In the genomic region with DNA sequence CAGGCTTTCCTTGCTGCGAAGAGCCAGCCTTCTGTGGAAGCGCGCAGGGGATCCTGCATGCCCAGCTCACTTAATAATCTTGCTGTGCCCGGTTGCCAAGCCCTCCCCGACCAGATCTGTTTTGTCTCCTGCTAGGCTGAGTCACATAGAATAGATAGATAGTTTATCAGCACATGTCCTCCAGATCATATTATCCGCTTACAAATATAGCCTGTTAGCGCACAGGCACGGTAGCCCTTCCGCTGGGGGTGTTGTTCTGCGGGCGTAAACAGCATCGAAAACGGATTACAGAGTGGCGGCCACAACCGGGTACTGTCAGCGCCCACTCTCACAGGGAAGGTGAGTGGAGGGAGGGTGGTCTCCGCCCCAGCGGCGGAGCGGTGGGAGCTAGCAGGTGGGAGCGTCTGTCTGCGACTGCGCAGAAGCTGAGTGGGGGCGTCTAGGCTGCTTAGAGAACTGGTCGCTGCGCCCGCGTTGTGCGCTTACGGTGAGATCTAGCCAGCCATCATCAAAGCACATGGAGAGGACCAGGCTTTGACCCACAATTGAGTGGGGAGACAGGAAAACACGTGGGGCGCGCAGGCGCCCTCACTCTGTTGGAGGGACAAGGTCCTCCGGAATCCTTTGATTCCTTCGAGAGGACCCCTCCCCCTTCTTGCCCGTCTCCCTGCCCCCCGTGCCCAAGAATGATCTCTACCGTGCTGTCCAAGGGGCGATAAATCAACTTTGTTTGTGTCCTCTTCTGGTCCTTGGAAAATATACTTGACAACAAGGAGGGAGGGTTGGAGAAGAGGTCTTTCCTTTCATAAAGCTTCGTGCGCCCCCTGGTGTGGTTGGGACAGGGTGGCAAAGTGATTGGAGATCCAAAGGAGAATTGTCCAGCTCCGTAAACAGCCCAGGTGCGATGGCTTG, we compare ENCODE assay signal across 8 mouse cellular contexts. TPM values are rescaled to one million over a fixed set of nuclear protein-coding genes. Genes with fewer than 3 reads are reported as not detected.
DNase-seq lines count a peak whose midpoint lies in the region; ATAC-seq and TF ChIP-seq lines count a peak whose summit lies in the region.

No protein-coding gene starts in this region.

- peaks cover 20% of the 10 kb centered on the region for H3K27me3 ChIP-seq in erythroblast, embryonic 14.5 days (ENCODE audit: control insufficient read depth)
- H3K27me3 ChIP-seq in forebrain, embryonic 11.5 days (ENCODE audit: control insufficient read depth, insufficient read depth, low read length): peaks cover 11% of the 10 kb centered on the region; the same call in 1 of the 2 replicates
- H3K27me3 ChIP-seq in heart, embryonic 14.5 days (ENCODE audit: control insufficient read depth, insufficient read depth, low read length): 0 out of 2 replicates have a peak, but pooled peaks cover 3% of the 10 kb centered on the region
- 0 out of 2 replicates have a peak, but pooled peaks cover 8% of the 10 kb centered on the region for H3K27me3 ChIP-seq in kidney, postnatal 0 days (ENCODE audit: insufficient read depth, low read length)
- peaks cover 3% of the 10 kb centered on the region; the same call in 1 of the 2 replicates for H3K27me3 ChIP-seq in liver, adult 2 months (ENCODE audit: control insufficient read depth, insufficient read depth, low read length)
- H3K27me3 ChIP-seq in midbrain, postnatal 0 days (ENCODE audit: insufficient read depth, low read length): no peaks in the 10 kb centered on the region
- H3K27me3 ChIP-seq in stomach, embryonic 15.5 days (replicated peaks): peaks cover 13% of the 10 kb centered on the region; the same call in 1 of the 2 replicates

- H3K27ac ChIP-seq in forebrain, embryonic 11.5 days (ENCODE audit: low read depth, low read length): no peak overlapping the region
- H3K27ac ChIP-seq in heart, embryonic 14.5 days (replicated peaks in 1 of 2; ENCODE audit: control insufficient read depth in 1 of 2, insufficient read depth in 1 of 2, low read depth in 2 of 2, low read length in 2 of 2): peak overlapping the region; percentile 44 to 71
- no peak overlapping the region for H3K27ac ChIP-seq in kidney, postnatal 0 days
- no peak overlapping the region for H3K27ac ChIP-seq in liver, adult 2 months (replicated peaks; ENCODE audit: insufficient read depth, low read depth, low read length)
- peak overlapping the region; percentile 77 for H3K27ac ChIP-seq in midbrain, postnatal 0 days (ENCODE audit: low read depth, low read length)
- H3K27ac ChIP-seq in stomach, embryonic 15.5 days: no peak overlapping the region

- 1% methylated on average over 44 of the region's 44 CpGs for WGBS in forebrain, embryonic 11.5 days
- under 1% methylated on average over 44 of the region's 44 CpGs for WGBS in heart, embryonic 14.5 days
- WGBS in kidney, postnatal 0 days: 1% methylated on average over 44 of the region's 44 CpGs
- WGBS in liver, adult 2 months: 4% methylated on average over 44 of the region's 44 CpGs
- 1% methylated on average over 44 of the region's 44 CpGs for WGBS in midbrain, postnatal 0 days
- 1% methylated on average over 44 of the region's 44 CpGs for WGBS in stomach, embryonic 15.5 days

- no peaks in the 10 kb centered on the region for H3K36me3 ChIP-seq in erythroblast, embryonic 14.5 days (ENCODE audit: control insufficient read depth)
- H3K36me3 ChIP-seq in forebrain, embryonic 11.5 days (ENCODE audit: control insufficient read depth, insufficient read depth, low read length): no peaks in the 10 kb centered on the region
- no peaks in the 10 kb centered on the region for H3K36me3 ChIP-seq in heart, embryonic 14.5 days (ENCODE audit: control insufficient read depth, insufficient read depth, low read length)
- no peaks in the 10 kb centered on the region for H3K36me3 ChIP-seq in kidney, postnatal 0 days (ENCODE audit: insufficient read depth, low read length)
- H3K36me3 ChIP-seq in liver, adult 2 months (ENCODE audit: control insufficient read depth, insufficient read depth, low read length): no peaks in the 10 kb centered on the region
- H3K36me3 ChIP-seq in midbrain, postnatal 0 days (ENCODE audit: insufficient read depth, low read length): no peaks in the 10 kb centered on the region
- H3K36me3 ChIP-seq in stomach, embryonic 15.5 days: no peaks in the 10 kb centered on the region

- H3K4me1 ChIP-seq in erythroblast, embryonic 14.5 days (ENCODE audit: control insufficient read depth): no peaks in the 10 kb centered on the region
- H3K4me1 ChIP-seq in forebrain, embryonic 11.5 days (replicated peaks; ENCODE audit: control insufficient read depth, insufficient read depth, low read length): 0 out of 2 replicates have a peak, but pooled peaks cover 2% of the 10 kb centered on the region
- H3K4me1 ChIP-seq in heart, embryonic 14.5 days (ENCODE audit: control insufficient read depth in 2 of 2, insufficient read depth in 2 of 2, low read length in 2 of 2): peaks cover 11 to 23% of the 10 kb centered on the region in 2 experiments
- H3K4me1 ChIP-seq in kidney, postnatal 0 days (replicated peaks; ENCODE audit: insufficient read depth, low read length): no peaks in the 10 kb centered on the region
- no peaks in the 10 kb centered on the region for H3K4me1 ChIP-seq in liver, adult 2 months (ENCODE audit: control insufficient read depth, insufficient read depth, low read length)
- H3K4me1 ChIP-seq in midbrain, postnatal 0 days (ENCODE audit: insufficient read depth, low read length): no peaks in the 10 kb centered on the region
- H3K4me1 ChIP-seq in stomach, embryonic 15.5 days: 0 out of 2 replicates have a peak, but pooled peaks cover 6% of the 10 kb centered on the region

- H3K79me2 ChIP-seq in liver, adult 2 months (ENCODE audit: control insufficient read depth, insufficient read depth, low read length): no peaks in the 10 kb centered on the region

- H3K4me2 ChIP-seq in forebrain, embryonic 11.5 days (ENCODE audit: low read depth, low read length, severe bottlenecking): peak overlapping the region; percentile 94
- peak overlapping the region; percentile 78 for H3K4me2 ChIP-seq in heart, embryonic 14.5 days (ENCODE audit: low read length)
- peak overlapping the region; percentile 97 for H3K4me2 ChIP-seq in kidney, postnatal 0 days (ENCODE audit: low read length)
- H3K4me2 ChIP-seq in midbrain, postnatal 0 days (ENCODE audit: low read depth, low read length, poor library complexity, severe bottlenecking): peak overlapping the region; percentile 75
- H3K4me2 ChIP-seq in stomach, embryonic 15.5 days: peak overlapping the region; percentile 84

- no peaks in the 10 kb centered on the region for H3K9me3 ChIP-seq in erythroblast, embryonic 14.5 days (ENCODE audit: control insufficient read depth, low read length)
- no peaks in the 10 kb centered on the region for H3K9me3 ChIP-seq in forebrain, embryonic 11.5 days (ENCODE audit: control insufficient read depth, low read length)
- no peaks in the 10 kb centered on the region for H3K9me3 ChIP-seq in heart, embryonic 14.5 days (ENCODE audit: control insufficient read depth, low read length)
- H3K9me3 ChIP-seq in kidney, postnatal 0 days (replicated peaks; ENCODE audit: low read length): no peaks in the 10 kb centered on the region
- H3K9me3 ChIP-seq in midbrain, postnatal 0 days (ENCODE audit: low read length): no peaks in the 10 kb centered on the region
- no peaks in the 10 kb centered on the region for H3K9me3 ChIP-seq in stomach, embryonic 15.5 days

- peak; percentile 84 for TF ChIP-seq CTCF in kidney, postnatal 0 days (IDR thresholded peaks at IDR 0.05; ENCODE audit: low read depth)
- TF ChIP-seq CTCF in liver, adult 2 months (IDR thresholded peaks at IDR 0.05; ENCODE audit: low read depth, low read length): peak; percentile 51
- TF ChIP-seq CTCF in midbrain, postnatal 0 days (IDR thresholded peaks at IDR 0.05): peak; percentile 84

- H3K4me3 ChIP-seq in erythroblast, embryonic 14.5 days (replicated peaks): peak overlapping the region; percentile 48
- peak overlapping the region; percentile 52 for H3K4me3 ChIP-seq in forebrain, embryonic 11.5 days (ENCODE audit: low read depth, low read length)
- peak overlapping the region; percentile 53 for H3K4me3 ChIP-seq in heart, embryonic 14.5 days (ENCODE audit: control insufficient read depth in 1 of 2, insufficient read depth in 1 of 2, low read depth in 1 of 2, low read length in 2 of 2)
- H3K4me3 ChIP-seq in kidney, postnatal 0 days (replicated peaks; ENCODE audit: low read depth, low read length): peak overlapping the region; percentile 59
- H3K4me3 ChIP-seq in liver, adult 2 months (ENCODE audit: insufficient read depth, low read depth, low read length): peak overlapping the region; percentile 38; the same call in 1 of the 2 replicates
- peak overlapping the region; percentile 47 for H3K4me3 ChIP-seq in midbrain, postnatal 0 days (ENCODE audit: low read depth, low read length)
- H3K4me3 ChIP-seq in stomach, embryonic 15.5 days (replicated peaks): peak overlapping the region; percentile 47

- no peak for TF ChIP-seq POLR2A in liver, adult 2 months (IDR thresholded peaks at IDR 0.05; ENCODE audit: extremely low read depth, insufficient read depth, low read length)

- no peak for ATAC-seq in erythroblast, adult 5-6 weeks (replicated peaks; ENCODE audit: low FRiP score, poor library complexity, severe bottlenecking)
- ATAC-seq in forebrain, embryonic 11.5 days (replicated peaks; ENCODE audit: low FRiP score): peak; percentile 66
- peak; percentile 62 for ATAC-seq in heart, embryonic 14.5 days (ENCODE audit: insufficient number of reproducible peaks, insufficient read depth, low FRiP score, low read depth)
- peak; percentile 62 for ATAC-seq in kidney, postnatal 0 days (replicated peaks; ENCODE audit: low FRiP score, low read depth)
- ATAC-seq in midbrain, postnatal 0 days (ENCODE audit: low FRiP score): peak; percentile 91
- peak; percentile 35; the same call in 1 of the 2 replicates for ATAC-seq in stomach, embryonic 15.5 days (ENCODE audit: insufficient read depth, low FRiP score, low read depth)

- peak overlapping the region; percentile 65 for H3K9ac ChIP-seq in forebrain, embryonic 11.5 days (ENCODE audit: low read length)
- peak overlapping the region; percentile 74 for H3K9ac ChIP-seq in heart, embryonic 14.5 days (ENCODE audit: low read length)
- H3K9ac ChIP-seq in kidney, postnatal 0 days (ENCODE audit: low read depth, low read length): peak overlapping the region; percentile 50
- H3K9ac ChIP-seq in liver, adult 2 months (ENCODE audit: low read depth, low read length): peak overlapping the region; percentile 38
- peak overlapping the region; percentile 61 for H3K9ac ChIP-seq in midbrain, postnatal 0 days (replicated peaks; ENCODE audit: low read length, poor library complexity, severe bottlenecking)
- H3K9ac ChIP-seq in stomach, embryonic 15.5 days: no peak overlapping the region

- DNase-seq in forebrain, embryonic 11.5 days (ENCODE audit: low spot score): peak; percentile 76
- DNase-seq in kidney, postnatal 0 days (ENCODE audit: low spot score): peak; percentile 87
- DNase-seq in liver, adult 2 months (ENCODE audit: extremely low read depth, low read depth, low spot score): peak; percentile 14
- peak; percentile 85 for DNase-seq in midbrain, postnatal 0 days (ENCODE audit: low spot score)

RNA-seq across cellular contexts. Expression of a gene that starts 2.5 kb away (rescaled TPM):
- not detected in 2 replicates for polyA plus RNA-seq in erythroblast, embryonic 14.5 days (2012)
- total RNA-seq in erythroblast, adult 5-6 weeks (2015; ENCODE audit: low replicate concordance): not detected in 2 replicates
- total RNA-seq in erythroblast, adult 5-6 weeks (2017; ENCODE audit: low replicate concordance): 0.42 TPM in 1 of 2 replicates, not detected in the other
- 0.27 TPM in 1 of 2 replicates, not detected in the other for polyA plus RNA-seq in forebrain, embryonic 11.5 days (2014; fragmentation: Nextera tagmentation; extraction: Ambion mirVana)
- polyA plus RNA-seq in heart, embryonic 14.5 days (2014; fragmentation: Nextera tagmentation; extraction: Ambion mirVana): 5.0 and 5.4 TPM in 2 replicates
- polyA plus RNA-seq in kidney, postnatal 0 days (2015; fragmentation: Nextera tagmentation; extraction: Ambion mirVana): 0.33 and 0.51 TPM in 2 replicates
- 0.46 TPM in 1 of 2 replicates, not detected in the other for total RNA-seq in liver, adult 2 months (2014; rRNA removed)
- not detected in 2 replicates for polyA plus RNA-seq in liver, adult 2 months (2012; rRNA removed)
- total RNA-seq in midbrain, postnatal 0 days (2014; rRNA removed): 0.28 and 0.93 TPM in 2 replicates
- polyA plus RNA-seq in midbrain, postnatal 0 days (2015; fragmentation: Nextera tagmentation; extraction: Ambion mirVana): 1.1 TPM in 2 replicates
- 0.18 TPM in 1 of 2 replicates, not detected in the other for polyA plus RNA-seq in stomach, embryonic 15.5 days (2015; fragmentation: Nextera tagmentation; extraction: Ambion mirVana)

RNA-seq across cellular contexts. Expression of a gene that starts 7.8 kb away (rescaled TPM):
- not detected in 2 replicates for polyA plus RNA-seq in erythroblast, embryonic 14.5 days (2012)
- not detected in 2 replicates for total RNA-seq in erythroblast, adult 5-6 weeks (2015; ENCODE audit: low replicate concordance)
- not detected in 2 replicates for total RNA-seq in erythroblast, adult 5-6 weeks (2017; ENCODE audit: low replicate concordance)
- polyA plus RNA-seq in forebrain, embryonic 11.5 days (2014; fragmentation: Nextera tagmentation; extraction: Ambion mirVana): not detected in 2 replicates
- not detected in 2 replicates for polyA plus RNA-seq in heart, embryonic 14.5 days (2014; fragmentation: Nextera tagmentation; extraction: Ambion mirVana)
- polyA plus RNA-seq in kidney, postnatal 0 days (2015; fragmentation: Nextera tagmentation; extraction: Ambion mirVana): not detected in 2 replicates
- not detected in 2 replicates for total RNA-seq in liver, adult 2 months (2014; rRNA removed)
- polyA plus RNA-seq in liver, adult 2 months (2012; rRNA removed): not detected in 2 replicates
- not detected in 2 replicates for total RNA-seq in midbrain, postnatal 0 days (2014; rRNA removed)
- polyA plus RNA-seq in midbrain, postnatal 0 days (2015; fragmentation: Nextera tagmentation; extraction: Ambion mirVana): not detected in 2 replicates
- not detected in 2 replicates for polyA plus RNA-seq in stomach, embryonic 15.5 days (2015; fragmentation: Nextera tagmentation; extraction: Ambion mirVana)

RNA-seq across cellular contexts. Expression of a gene that starts 36.6 kb away (rescaled TPM):
- 0.02 TPM in 1 of 2 replicates, not detected in the other for polyA plus RNA-seq in erythroblast, embryonic 14.5 days (2012)
- total RNA-seq in erythroblast, adult 5-6 weeks (2015; ENCODE audit: low replicate concordance): not detected in 2 replicates
- total RNA-seq in erythroblast, adult 5-6 weeks (2017; ENCODE audit: low replicate concordance): not detected in 2 replicates
- not detected in 2 replicates for polyA plus RNA-seq in forebrain, embryonic 11.5 days (2014; fragmentation: Nextera tagmentation; extraction: Ambion mirVana)
- polyA plus RNA-seq in heart, embryonic 14.5 days (2014; fragmentation: Nextera tagmentation; extraction: Ambion mirVana): 0.12 TPM in 1 of 2 replicates, not detected in the other
- 0.56 and 0.89 TPM in 2 replicates for polyA plus RNA-seq in kidney, postnatal 0 days (2015; fragmentation: Nextera tagmentation; extraction: Ambion mirVana)
- 14.5 and 19.8 TPM in 2 replicates for total RNA-seq in liver, adult 2 months (2014; rRNA removed)
- polyA plus RNA-seq in liver, adult 2 months (2012; rRNA removed): 57.5 and 61.0 TPM in 2 replicates
- not detected in 2 replicates for total RNA-seq in midbrain, postnatal 0 days (2014; rRNA removed)
- 0.06 TPM in 1 of 2 replicates, not detected in the other for polyA plus RNA-seq in midbrain, postnatal 0 days (2015; fragmentation: Nextera tagmentation; extraction: Ambion mirVana)
- 0.45 and 1.1 TPM in 2 replicates for polyA plus RNA-seq in stomach, embryonic 15.5 days (2015; fragmentation: Nextera tagmentation; extraction: Ambion mirVana)

RNA-seq across cellular contexts. Expression of a gene that starts 37.1 kb away (rescaled TPM):
- polyA plus RNA-seq in erythroblast, embryonic 14.5 days (2012): not detected in 2 replicates
- total RNA-seq in erythroblast, adult 5-6 weeks (2015; ENCODE audit: low replicate concordance): not detected in 2 replicates
- not detected in 2 replicates for total RNA-seq in erythroblast, adult 5-6 weeks (2017; ENCODE audit: low replicate concordance)
- polyA plus RNA-seq in forebrain, embryonic 11.5 days (2014; fragmentation: Nextera tagmentation; extraction: Ambion mirVana): not detected in 2 replicates
- polyA plus RNA-seq in heart, embryonic 14.5 days (2014; fragmentation: Nextera tagmentation; extraction: Ambion mirVana): not detected in 2 replicates
- polyA plus RNA-seq in kidney, postnatal 0 days (2015; fragmentation: Nextera tagmentation; extraction: Ambion mirVana): not detected in 2 replicates
- not detected in 2 replicates for total RNA-seq in liver, adult 2 months (2014; rRNA removed)
- polyA plus RNA-seq in liver, adult 2 months (2012; rRNA removed): not detected in 2 replicates
- not detected in 2 replicates for total RNA-seq in midbrain, postnatal 0 days (2014; rRNA removed)
- not detected in 2 replicates for polyA plus RNA-seq in midbrain, postnatal 0 days (2015; fragmentation: Nextera tagmentation; extraction: Ambion mirVana)
- polyA plus RNA-seq in stomach, embryonic 15.5 days (2015; fragmentation: Nextera tagmentation; extraction: Ambion mirVana): not detected in 2 replicates

Comparison
In these comparisons a context has a peak if more than half of its experiments do, and no peak if none do; other contexts are left out.
1. DNase-seq: peak in every context shown above with its lines; median percentile 87 in kidney, postnatal 0 days; 85 in midbrain, postnatal 0 days; 76 in forebrain, embryonic 11.5 days; 14 in liver, adult 2 months.
2. H3K27ac ChIP-seq: peak in heart, embryonic 14.5 days (2 of 2) and midbrain, postnatal 0 days (single experiment); none in forebrain, embryonic 11.5 days (single experiment), kidney, postnatal 0 days (single experiment), liver, adult 2 months (single experiment) and stomach, embryonic 15.5 days (single experiment).
3. RNA of a gene that starts 36.6 kb away (polyA plus RNA-seq): 57.5 to 61.0 TPM in liver, adult 2 months; 0.45 to 1.1 TPM in stomach, embryonic 15.5 days, 0.56 to 0.89 TPM in kidney, postnatal 0 days, 0.06 TPM in midbrain, postnatal 0 days, 0.12 TPM in heart, embryonic 14.5 days, 0.02 TPM in erythroblast, embryonic 14.5 days and not detected in forebrain, embryonic 11.5 days; every median in the first group is over 10 times any median in the second.
4. Peak in every context shown above with its lines, with median percentiles within 50 percentile points of each other: H3K4me3 ChIP-seq, H3K4me2 ChIP-seq and CTCF ChIP-seq.